Mouse (Mus musculus) adrenal gland, adult (tissue): ENCODE results near the gene Taldo1.
"Not testable (repeated sequence)": the region's sequence is repeated elsewhere in the genome, so short reads cannot be mapped to it uniquely, and the experiment has no call there.

Source experiments
- DNase-seq, 2 experiments: peaks; one replicate each; pipeline ENCODE4 v3.0.0; 2022 to 2023; ENCODE audit warnings: low spot score in 1 of 2; ENCODE audit not compliant: inconsistent age in 2 of 2

Taldo1 gene

DNA sequence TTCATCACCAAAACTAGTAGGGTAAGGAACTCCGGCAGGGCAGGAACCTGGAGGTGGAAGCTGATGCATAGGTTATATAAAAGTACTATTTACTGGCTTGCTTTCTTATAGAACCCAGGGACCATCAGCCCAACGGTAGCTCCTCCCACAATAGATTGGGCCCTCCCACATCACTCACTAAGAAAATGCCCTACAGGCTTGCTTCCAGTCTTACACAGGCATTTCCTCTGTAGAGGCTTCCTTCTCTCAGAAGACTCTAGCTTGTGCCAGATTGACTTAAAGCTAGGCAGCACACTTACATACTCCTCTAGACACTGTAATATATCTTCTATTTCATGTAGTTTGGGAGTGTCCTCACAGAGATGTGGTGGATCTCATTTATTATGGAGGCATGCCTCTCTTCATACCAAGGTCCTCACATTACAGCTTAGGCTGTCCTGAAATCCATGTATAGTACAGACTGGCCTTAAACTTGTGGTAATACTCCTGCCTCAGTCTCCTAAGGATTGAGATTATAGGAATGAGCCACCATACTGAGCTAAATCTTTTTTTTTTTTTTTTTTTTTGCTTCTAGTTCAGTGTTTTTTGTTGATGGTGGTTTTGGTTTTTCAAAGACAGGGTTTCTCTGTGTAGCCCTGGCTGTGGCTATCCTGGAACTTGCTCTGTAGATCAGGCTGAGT lies 4.1 kb upstream of the Taldo1 start:
- no peak for DNase-seq

- no peak for DNase-seq
Measured at GRCm38 (mm10) chr7:141388487-141389109, 3.4 kb upstream of the Taldo1 start.

- peak in 1 of 2 experiments; percentile 33 for DNase-seq
Measured at GRCm38 (mm10) chr7:141390326-141391259, 1.4 kb upstream of the Taldo1 start.

DNA sequence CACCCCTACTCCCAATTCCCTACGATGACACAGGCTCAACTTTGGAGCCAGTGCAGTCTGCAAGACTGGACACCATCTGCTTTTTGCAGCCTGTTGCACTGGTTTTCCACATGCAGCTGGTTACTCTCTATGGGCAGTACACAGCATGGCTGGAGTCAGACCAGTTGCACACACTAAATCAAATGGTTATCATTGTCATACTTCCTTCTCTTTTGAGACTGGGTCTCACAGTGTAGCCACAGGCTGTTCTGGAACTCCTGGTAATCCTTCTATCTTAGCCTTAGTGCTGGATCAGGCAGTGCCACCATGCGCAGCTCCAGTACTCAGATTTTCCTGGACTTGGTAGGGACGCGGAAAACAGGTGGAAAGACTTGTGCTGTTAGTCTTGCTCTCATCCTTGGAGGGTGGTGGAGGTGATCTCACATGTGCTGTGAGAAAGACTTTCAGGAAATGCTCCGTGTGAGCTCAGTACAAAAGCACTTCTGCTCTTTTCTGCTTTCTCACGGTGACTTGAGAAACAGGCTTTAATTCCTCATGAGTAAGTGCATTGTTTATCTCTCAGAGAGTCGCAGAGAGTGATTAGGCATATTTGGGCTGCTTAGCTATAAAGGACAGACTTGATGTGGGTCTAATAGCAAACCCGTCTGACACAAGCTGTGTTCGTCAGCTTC lies 688 bp downstream of the Taldo1 start:
- DNase-seq, result no peak

DNA sequence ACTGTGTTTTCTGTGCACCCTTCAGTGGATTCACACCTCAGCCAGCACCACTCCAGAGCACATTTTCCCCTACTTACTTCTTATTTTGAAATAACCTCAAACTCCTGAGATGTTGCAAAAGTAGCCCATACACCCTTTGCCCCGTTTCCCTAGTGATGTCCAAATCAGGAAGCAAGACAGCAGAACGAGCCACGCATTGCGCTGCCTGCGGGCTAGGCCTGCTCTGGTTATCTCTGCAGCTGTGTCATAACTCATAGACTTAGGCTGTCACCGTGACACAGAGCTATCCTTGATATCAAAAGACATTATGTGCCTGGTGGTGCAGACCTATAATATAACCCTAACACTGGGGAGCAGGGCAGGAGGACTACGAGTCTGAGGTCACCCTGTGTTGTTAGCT lies 2.2 kb downstream of the Taldo1 start:
- peak; percentile 74 to 82 for DNase-seq

- peak; percentile 74 to 88 for DNase-seq
Measured at GRCm38 (mm10) chr7:141394771-141395170, 2.8 kb downstream of the Taldo1 start.

GRCm38 (mm10) chr7:141395348-141395747 lies 3.3 kb downstream of the Taldo1 start:
- DNase-seq, result peak; percentile 38 to 72

GRCm38 (mm10) chr7:141403305-141403704 lies 11.3 kb downstream of the Taldo1 start:
- peak; percentile 77 to 86 for DNase-seq

DNA sequence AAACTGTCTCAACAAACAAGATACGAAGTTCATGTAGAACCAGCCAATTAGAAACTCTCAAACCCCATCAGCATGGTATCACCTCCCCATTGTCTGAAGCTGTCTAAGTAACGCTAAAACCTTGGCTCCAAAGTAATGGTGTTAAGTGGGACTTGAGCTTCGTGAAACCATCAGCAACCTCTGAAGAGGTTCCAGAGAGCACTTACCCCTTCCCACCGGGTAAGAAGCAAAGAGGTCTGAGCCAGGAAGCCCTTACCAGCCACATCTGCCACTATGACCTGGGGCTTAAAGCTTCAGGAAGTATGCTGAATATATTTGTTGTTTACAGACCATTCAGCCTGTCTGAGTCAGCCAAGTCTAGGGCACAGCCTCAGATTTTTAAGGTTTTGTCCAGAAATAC lies 13.5 kb downstream of the Taldo1 start:
- peak in 1 of 2 experiments; percentile 16 for DNase-seq

GRCm38 (mm10) chr7:141407670-141408069 lies 15.7 kb downstream of the Taldo1 start:
- not testable (repeated sequence) for DNase-seq

- DNase-seq, result peak; percentile 90 to 96
Measured at GRCm38 (mm10) chr7:141408833-141409232, 16.8 kb downstream of the Taldo1 start.

DNA sequence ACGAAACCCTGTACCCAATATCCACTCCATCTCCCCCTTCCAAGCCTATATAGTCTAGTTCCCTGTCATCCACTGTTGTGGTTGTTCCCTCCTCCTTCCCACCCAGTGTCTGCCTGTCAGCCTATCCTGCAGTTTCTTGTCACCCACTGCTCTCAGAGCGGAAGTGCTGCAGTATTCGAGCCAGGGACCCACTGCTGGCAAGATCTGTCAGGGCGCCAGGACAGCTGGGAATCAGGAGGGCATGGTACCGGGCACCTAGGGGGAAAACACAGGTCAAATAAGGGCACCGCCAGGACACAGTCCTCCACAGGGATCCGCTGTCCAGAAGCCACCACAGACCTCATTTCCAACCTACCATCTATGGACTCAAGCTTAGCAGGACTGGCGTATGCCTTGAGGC lies 18.6 kb downstream of the Taldo1 start:
- no peak for DNase-seq

DNA sequence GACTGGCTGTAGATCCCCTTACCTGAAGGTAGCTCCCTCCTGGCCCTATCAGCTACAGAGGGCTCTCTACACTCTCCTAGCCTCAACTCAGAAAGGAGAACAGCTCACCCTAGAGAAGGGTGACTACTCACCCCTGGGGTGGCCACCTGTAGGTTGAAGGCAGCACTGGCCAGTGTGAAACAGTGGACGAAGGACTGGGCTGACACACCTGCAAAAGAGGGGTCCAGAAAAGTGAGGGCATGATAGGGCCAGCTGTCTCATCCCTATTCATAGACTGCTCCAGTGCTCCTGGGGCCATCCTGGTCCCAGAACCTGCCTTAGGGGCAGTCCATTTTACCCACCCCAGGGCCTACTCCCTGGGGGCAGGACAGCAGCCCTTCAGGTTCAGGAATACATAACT lies 19.7 kb downstream of the Taldo1 start:
- DNase-seq, result peak in 1 of 2 experiments; percentile 15

DNA sequence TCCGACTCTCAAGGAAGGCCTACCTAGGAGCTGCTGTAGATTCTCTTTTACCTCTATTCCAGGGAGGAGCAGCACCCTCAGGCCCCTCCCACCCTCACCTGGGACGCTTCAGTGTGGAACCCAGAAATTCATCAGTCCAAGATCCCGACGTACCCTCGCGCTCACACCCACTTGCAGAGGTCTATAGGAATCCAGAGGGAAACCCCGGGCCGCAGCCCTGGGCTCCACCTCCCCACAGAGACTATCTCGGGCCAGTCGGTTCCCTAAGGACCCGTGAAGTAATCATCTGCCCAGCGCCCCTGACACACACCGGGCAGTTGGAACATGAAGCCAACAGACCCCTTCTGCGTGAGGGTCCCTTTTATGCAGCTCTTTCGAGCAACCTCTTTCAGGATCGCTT lies 21.3 kb downstream of the Taldo1 start:
- DNase-seq, result peak; percentile 32 to 64

DNA sequence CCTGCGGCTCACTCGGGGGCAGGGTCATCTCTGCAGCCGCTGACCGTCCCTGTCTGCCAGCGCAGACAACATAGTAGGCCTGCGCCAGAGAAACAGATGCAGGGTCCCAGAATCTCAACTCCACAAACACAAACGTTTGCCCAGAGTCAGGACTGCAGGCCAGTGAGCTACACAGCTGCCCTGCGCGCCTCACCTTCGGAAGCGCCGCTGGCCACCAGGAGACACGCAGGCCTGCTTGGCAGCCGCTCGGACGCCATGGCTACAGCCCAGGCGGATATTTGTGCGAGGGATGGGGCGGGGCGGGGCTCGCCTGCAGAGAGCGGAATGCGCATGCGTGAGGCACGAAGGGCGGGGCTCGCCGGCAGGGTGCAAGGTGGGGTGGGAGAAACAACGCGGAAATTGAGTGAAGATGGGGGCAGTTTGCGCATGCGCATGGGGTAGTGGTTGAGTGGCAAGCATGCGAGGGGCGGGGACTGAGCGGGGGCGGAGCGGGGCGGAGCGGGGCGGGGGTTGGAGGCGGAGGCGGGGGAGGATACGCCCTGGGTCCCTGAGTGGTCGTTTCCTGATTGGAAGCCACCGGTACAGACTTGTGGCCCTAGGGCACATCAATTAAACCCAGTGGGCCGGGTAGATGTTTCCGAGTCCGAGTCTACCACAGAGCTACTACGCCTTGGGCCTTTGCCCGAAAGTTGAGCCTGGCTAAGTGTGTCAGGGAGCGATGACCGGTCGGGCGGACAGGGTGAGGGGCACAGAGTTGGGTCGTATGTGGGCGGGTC lies 22.0 kb downstream of the Taldo1 start, which contains the start of gene Gatd1:
Gene Gatd1, minus strand, starts transcription at position 328 of the 776 bp plus-strand sequence.
- peak; percentile 99 to 100 for DNase-seq

- DNase-seq, result peak in 1 of 2 experiments; percentile 16
Measured at GRCm38 (mm10) chr7:141416144-141416841, 24.3 kb downstream of the Taldo1 start.

- DNase-seq, result peak in 1 of 2 experiments; percentile 37
Measured at GRCm38 (mm10) chr7:141417731-141418681, 26.0 kb downstream of the Taldo1 start.

GRCm38 (mm10) chr7:141418970-141419369 lies 27.0 kb downstream of the Taldo1 start:
- DNase-seq, result peak; percentile 40 to 62
